Mouse (Mus musculus): ENCODE data around the gene Nos2. TPM values are rescaled to one million over a fixed set of nuclear protein-coding genes. Genes with fewer than 3 reads are reported as not detected.
"Not testable (repeated sequence)": the region's sequence is repeated elsewhere in the genome, so short reads cannot be mapped to it uniquely, and the experiment has no call there.

The Nos2 gene
- polyA plus RNA-seq, 1 experiment from 2014 or later: 0.49 TPM

DNA sequence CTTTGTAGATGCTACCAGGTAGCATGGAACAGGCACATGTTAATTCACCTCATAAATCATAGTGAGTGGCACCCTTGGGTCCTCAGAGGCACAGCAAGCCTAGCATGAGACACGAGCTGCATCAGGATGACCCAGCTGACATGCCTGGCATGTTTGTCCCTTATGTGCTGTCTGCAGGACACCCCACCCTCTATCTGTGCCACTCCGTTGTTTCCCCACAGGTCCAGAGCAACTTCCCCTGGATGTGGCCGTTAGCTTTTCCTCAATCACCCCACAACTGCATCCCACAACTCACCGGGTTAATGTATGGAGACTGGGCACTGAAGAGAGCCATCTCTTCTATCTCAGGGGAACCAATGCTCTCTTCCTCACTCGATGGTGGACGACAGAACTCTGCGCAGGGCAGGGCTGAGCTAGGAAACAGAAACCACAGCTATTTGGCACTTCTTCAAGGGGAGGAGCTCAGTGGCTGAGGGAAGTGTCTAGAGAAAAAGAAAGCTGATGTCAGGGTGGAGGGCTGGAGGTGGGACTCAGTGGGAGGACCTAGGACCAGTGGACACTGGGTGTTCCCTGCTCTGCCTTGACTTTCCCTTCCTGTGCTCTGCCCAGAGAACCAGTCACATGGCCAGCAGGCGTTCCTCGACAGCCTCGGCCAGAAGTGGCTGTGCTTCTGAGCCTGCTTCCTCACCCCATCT is 64.0 kb downstream of the Nos2 start, which contains the start of gene Lgals9:
Lgals9 (minus strand) TSS at position 464 of the 695 bp plus-strand sequence.
- H3K9ac ChIP-seq (replicated peaks; ENCODE audit: low read length): no peak within 1 kb of the TSS
- H3K9me3 ChIP-seq (replicated peaks; ENCODE audit: control insufficient read depth, low read length): no peaks in the 10 kb centered on the region
- H3K4me2 ChIP-seq (ENCODE audit: low read depth, low read length): no peak within 1 kb of the TSS; the same call in 1 of the 2 replicates
- DNase-seq (ENCODE audit: low spot score) (no peak), ATAC-seq (replicated peaks; ENCODE audit: insufficient number of reproducible peaks, low FRiP score, low TSS enrichment, low read depth) (no peak)
- H3K36me3 ChIP-seq (replicated peaks; ENCODE audit: control insufficient read depth, insufficient read depth, low read depth, low read length): no peaks in the 10 kb centered on the region
- WGBS: 76% methylated on average over 10 of the region's 10 CpGs
- H3K4me3 ChIP-seq (ENCODE audit: low read depth, low read length): no peak within 1 kb of the TSS
- no peaks in the 10 kb centered on the region for H3K27me3 ChIP-seq (ENCODE audit: control insufficient read depth, insufficient read depth, low read length)
- H3K4me1 ChIP-seq (ENCODE audit: control insufficient read depth, insufficient read depth, low read length): no peaks in the 10 kb centered on the region
- no peak within 1 kb of the TSS for H3K27ac ChIP-seq (replicated peaks; ENCODE audit: low read depth, low read length)

DNA sequence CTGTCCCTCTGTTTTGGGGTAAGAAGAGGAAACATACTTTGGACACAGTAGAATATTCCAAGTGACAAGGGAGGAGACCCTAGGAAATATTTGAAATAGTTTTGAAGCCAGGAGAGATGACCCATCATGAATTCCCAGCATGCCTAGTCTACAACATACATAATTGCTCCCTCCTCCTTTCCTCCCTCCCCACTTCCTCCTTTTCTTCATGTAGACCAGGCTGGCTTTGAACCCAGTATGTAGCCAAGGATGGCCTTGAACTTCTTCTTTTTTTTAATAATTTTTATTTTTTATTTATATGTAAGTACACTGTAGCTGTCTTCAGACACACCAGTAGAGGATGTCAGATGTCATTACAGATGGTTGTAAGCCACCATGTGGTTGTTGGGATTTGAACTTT is 64.9 kb downstream of the Nos2 start:
- H3K9ac ChIP-seq (replicated peaks; ENCODE audit: low read length): no peak overlapping the region
- H3K36me3 ChIP-seq (replicated peaks; ENCODE audit: control insufficient read depth, insufficient read depth, low read depth, low read length): no peaks in the 10 kb centered on the region
- no peak overlapping the region for H3K27ac ChIP-seq (replicated peaks; ENCODE audit: low read depth, low read length)
- H3K9me3 ChIP-seq (replicated peaks; ENCODE audit: control insufficient read depth, low read length): no peaks in the 10 kb centered on the region
- H3K27me3 ChIP-seq (ENCODE audit: control insufficient read depth, insufficient read depth, low read length): no peaks in the 10 kb centered on the region
- H3K4me1 ChIP-seq (ENCODE audit: control insufficient read depth, insufficient read depth, low read length): no peaks in the 10 kb centered on the region
- no peak for DNase-seq (ENCODE audit: low spot score)
- no peak overlapping the region for H3K4me2 ChIP-seq (ENCODE audit: low read depth, low read length)
- ATAC-seq (replicated peaks; ENCODE audit: insufficient number of reproducible peaks, low FRiP score, low TSS enrichment, low read depth): no peak
- H3K4me3 ChIP-seq (ENCODE audit: low read depth, low read length): no peak overlapping the region

DNA sequence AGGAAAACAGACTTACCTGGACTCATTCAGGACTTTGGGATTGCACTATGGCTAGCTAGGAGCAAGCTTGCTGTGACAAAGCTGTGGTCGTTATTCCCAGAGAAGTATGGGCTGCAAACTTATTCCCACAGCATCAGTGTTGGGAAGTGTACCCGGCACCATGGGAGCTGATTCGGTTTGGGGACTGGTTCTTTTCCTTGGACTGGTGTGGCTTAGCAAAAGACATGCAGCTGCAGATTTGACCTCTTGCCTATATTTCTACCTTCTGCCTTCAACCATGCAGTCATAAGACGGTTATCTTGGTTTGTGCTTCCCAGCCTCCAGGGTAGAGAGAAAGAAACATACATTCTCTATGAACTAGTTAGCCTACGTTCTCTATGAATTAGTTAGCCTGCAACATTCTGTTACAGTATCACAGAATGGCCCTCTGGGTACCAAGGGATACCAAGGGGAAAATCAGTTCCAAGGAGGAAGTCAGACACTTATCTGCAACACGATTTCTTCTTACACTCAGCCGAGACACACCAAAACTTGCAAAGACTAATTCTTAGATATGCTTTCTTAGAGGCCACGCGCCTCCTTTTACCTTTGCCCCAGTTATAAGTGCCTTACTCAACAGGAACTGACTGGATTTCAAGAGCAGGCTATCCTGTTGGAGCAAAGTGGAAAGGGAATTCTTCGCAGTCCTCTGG is 65.9 kb downstream of the Nos2 start:
- H3K4me3 ChIP-seq (ENCODE audit: low read depth, low read length): no peak overlapping the region
- DNase-seq (ENCODE audit: low spot score) (no peak), ATAC-seq (replicated peaks; ENCODE audit: insufficient number of reproducible peaks, low FRiP score, low TSS enrichment, low read depth) (no peak)
- H3K36me3 ChIP-seq (replicated peaks; ENCODE audit: control insufficient read depth, insufficient read depth, low read depth, low read length): no peaks in the 10 kb centered on the region
- H3K27ac ChIP-seq (replicated peaks; ENCODE audit: low read depth, low read length): no peak overlapping the region
- 91% methylated on average over 10 of the region's 10 CpGs for WGBS
- no peak overlapping the region for H3K9ac ChIP-seq (replicated peaks; ENCODE audit: low read length)
- H3K27me3 ChIP-seq (ENCODE audit: control insufficient read depth, insufficient read depth, low read length): no peaks in the 10 kb centered on the region
- H3K4me2 ChIP-seq (ENCODE audit: low read depth, low read length): no peak overlapping the region
- H3K9me3 ChIP-seq (replicated peaks; ENCODE audit: control insufficient read depth, low read length): no peaks in the 10 kb centered on the region
- no peaks in the 10 kb centered on the region for H3K4me1 ChIP-seq (ENCODE audit: control insufficient read depth, insufficient read depth, low read length)

DNA sequence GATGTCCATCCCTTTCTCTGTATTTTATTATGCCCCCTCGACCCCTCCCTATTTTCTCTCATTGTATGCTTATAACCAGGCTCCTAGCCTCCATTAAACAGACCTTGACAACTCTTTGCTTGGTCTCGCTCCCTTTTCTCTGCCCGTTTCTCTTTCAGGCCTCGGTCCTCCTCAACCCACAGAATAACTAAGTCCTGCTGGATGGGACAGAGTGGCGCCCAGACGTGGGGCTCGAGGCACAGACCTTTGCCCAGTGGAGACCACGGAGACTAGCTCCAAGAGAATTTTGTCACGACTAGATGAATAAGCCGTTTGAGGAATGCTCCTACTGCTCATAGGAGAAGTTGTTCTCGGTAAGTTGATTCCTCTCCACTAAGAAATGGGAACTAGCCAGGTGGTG is 68.6 kb downstream of the Nos2 start:
- H3K36me3 ChIP-seq (replicated peaks; ENCODE audit: control insufficient read depth, insufficient read depth, low read depth, low read length); H3K4me1 ChIP-seq (ENCODE audit: control insufficient read depth, insufficient read depth, low read length); H3K4me3 ChIP-seq (ENCODE audit: low read depth, low read length); DNase-seq (ENCODE audit: low spot score); H3K27me3 ChIP-seq (ENCODE audit: control insufficient read depth, insufficient read depth, low read length); H3K9ac ChIP-seq (replicated peaks; ENCODE audit: low read length); ATAC-seq (replicated peaks; ENCODE audit: insufficient number of reproducible peaks, low FRiP score, low TSS enrichment, low read depth); H3K4me2 ChIP-seq (ENCODE audit: low read depth, low read length); H3K9me3 ChIP-seq (replicated peaks; ENCODE audit: control insufficient read depth, low read length); H3K27ac ChIP-seq (replicated peaks; ENCODE audit: low read depth, low read length): not testable (repeated sequence)
- 96% methylated on average over 11 of the region's 11 CpGs for WGBS

DNA sequence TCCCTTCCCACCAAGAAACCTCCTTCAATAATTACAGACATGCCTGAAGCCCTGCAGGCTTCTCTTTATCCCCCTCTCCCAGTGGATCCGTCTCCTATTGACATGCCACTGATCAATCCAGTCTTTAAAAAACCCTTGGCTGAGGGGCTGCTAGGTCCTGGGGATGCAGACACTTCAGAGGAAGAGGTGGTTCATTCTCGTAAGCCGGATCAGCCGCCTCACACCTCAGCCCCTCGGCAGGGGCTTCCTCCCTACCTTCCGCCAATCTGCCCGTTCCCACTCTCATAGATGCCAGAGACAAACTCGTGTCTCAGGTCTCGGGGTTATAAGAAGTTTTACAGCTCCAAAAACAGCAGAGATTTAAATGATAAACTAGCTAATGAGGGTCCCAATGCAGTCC is 69.5 kb downstream of the Nos2 start:
- Histone ChIP-seq H3K9me3 (replicated peaks; ENCODE audit: control insufficient read depth, low read length) (no peaks in the 10 kb centered on the region), H3K27ac (replicated peaks; ENCODE audit: low read depth, low read length) (no peak overlapping the region), H3K4me2 (ENCODE audit: low read depth, low read length) (no peak overlapping the region), H3K9ac (replicated peaks; ENCODE audit: low read length) (no peak overlapping the region), H3K36me3 (replicated peaks; ENCODE audit: control insufficient read depth, insufficient read depth, low read depth, low read length) (no peaks in the 10 kb centered on the region), H3K27me3 (ENCODE audit: control insufficient read depth, insufficient read depth, low read length) (no peaks in the 10 kb centered on the region), H3K4me3 (ENCODE audit: low read depth, low read length) (no peak overlapping the region), H3K4me1 (ENCODE audit: control insufficient read depth, insufficient read depth, low read length) (no peaks in the 10 kb centered on the region)
- no peak for ATAC-seq (replicated peaks; ENCODE audit: insufficient number of reproducible peaks, low FRiP score, low TSS enrichment, low read depth)
- no peak for DNase-seq (ENCODE audit: low spot score)
- 89% methylated on average over 9 of the region's 9 CpGs for WGBS

DNA sequence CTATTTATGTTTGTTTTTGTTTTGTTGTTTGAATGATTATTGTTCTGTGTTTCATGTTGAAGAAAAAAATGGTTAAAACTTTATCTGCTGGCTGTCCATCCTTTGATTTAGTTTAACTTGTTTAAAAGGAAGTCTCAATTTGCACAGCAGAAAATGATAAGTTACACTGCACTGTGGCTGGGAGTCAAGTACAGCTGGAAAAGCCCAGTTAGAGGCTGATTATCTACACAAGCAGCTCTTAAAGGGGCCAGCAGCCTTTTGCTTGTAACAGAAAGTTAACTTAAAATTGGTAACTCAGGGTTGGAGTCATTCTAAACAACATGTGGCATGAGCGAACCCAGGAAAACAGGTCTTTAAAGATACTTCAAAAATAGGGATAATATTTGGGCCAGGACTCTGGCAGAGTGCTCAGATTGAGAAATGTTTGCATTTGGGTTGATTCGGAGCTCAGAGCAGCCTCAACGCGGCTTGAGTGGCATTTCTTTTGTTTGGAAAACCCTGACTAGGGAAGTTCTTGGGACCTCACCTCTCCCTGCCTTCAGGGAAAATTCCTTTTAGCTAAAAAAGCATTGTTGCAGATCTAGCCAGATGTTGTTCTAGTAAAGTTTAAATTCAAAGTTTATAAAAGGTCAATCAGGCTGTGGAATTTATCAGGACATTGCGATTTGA is 70.4 kb downstream of the Nos2 start:
- not testable (repeated sequence) for ATAC-seq (replicated peaks; ENCODE audit: insufficient number of reproducible peaks, low FRiP score, low TSS enrichment, low read depth); H3K4me2 ChIP-seq (ENCODE audit: low read depth, low read length); H3K4me3 ChIP-seq (ENCODE audit: low read depth, low read length); H3K9ac ChIP-seq (replicated peaks; ENCODE audit: low read length); H3K27ac ChIP-seq (replicated peaks; ENCODE audit: low read depth, low read length); DNase-seq (ENCODE audit: low spot score); H3K4me1 ChIP-seq (ENCODE audit: control insufficient read depth, insufficient read depth, low read length); H3K27me3 ChIP-seq (ENCODE audit: control insufficient read depth, insufficient read depth, low read length); H3K9me3 ChIP-seq (replicated peaks; ENCODE audit: control insufficient read depth, low read length); H3K36me3 ChIP-seq (replicated peaks; ENCODE audit: control insufficient read depth, insufficient read depth, low read depth, low read length)
- 69% methylated on average over 5 of the region's 5 CpGs for WGBS

DNA sequence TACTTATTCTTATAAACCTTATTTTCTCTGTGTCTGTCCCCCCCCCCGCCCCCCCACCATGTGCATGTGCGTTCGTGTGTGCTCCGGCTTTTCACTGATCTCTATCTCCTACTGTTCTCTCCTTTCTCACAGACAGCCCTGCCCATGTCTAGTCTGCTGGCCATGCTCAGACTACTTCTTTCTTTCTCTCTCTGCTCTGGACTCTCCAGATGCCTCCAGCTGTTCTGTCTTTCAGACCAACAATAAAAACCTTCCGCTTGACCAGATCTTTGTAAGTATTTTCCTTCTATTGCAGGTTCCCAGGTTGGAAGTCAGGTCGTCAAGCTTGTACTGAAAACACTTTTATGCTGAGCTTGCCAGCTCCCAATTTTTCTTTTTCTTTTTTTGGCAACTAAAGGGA is 78.5 kb downstream of the Nos2 start:
- 78% methylated on average over 6 of the region's 6 CpGs for WGBS
- Histone ChIP-seq H3K27me3 (ENCODE audit: control insufficient read depth, insufficient read depth, low read length) (no peaks in the 10 kb centered on the region), H3K4me1 (ENCODE audit: control insufficient read depth, insufficient read depth, low read length) (no peaks in the 10 kb centered on the region), H3K9ac (replicated peaks; ENCODE audit: low read length) (no peak overlapping the region), H3K36me3 (replicated peaks; ENCODE audit: control insufficient read depth, insufficient read depth, low read depth, low read length) (no peaks in the 10 kb centered on the region), H3K27ac (replicated peaks; ENCODE audit: low read depth, low read length) (no peak overlapping the region), H3K4me3 (ENCODE audit: low read depth, low read length) (no peak overlapping the region), H3K4me2 (ENCODE audit: low read depth, low read length) (no peak overlapping the region), H3K9me3 (replicated peaks; ENCODE audit: control insufficient read depth, low read length) (no peaks in the 10 kb centered on the region)
- DNase-seq (ENCODE audit: low spot score) (no peak), ATAC-seq (replicated peaks; ENCODE audit: insufficient number of reproducible peaks, low FRiP score, low TSS enrichment, low read depth) (no peak)

DNA sequence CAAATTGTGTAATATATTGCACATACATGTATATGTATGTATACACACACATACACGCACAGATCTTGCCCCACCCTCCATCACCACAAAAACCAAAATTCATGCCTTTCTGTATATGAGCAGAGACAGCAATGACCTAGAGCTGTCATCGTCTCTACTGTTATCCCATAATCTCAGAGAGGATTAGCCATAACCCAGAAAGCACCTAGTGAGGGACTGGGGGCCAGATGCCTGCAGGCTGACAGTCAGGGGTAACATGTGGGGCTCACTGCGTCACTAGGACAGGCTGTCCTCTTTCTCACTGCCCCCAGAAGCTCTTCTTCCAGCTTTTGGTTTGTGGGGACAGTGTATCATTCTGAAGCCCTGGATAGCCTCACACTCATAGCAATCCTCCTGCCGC is 81.3 kb downstream of the Nos2 start:
- ATAC-seq (replicated peaks; ENCODE audit: insufficient number of reproducible peaks, low FRiP score, low TSS enrichment, low read depth) (no peak), DNase-seq (ENCODE audit: low spot score) (no peak)
- Histone ChIP-seq H3K4me1 (ENCODE audit: control insufficient read depth, insufficient read depth, low read length) (no peaks in the 10 kb centered on the region), H3K36me3 (replicated peaks; ENCODE audit: control insufficient read depth, insufficient read depth, low read depth, low read length) (no peaks in the 10 kb centered on the region), H3K4me2 (ENCODE audit: low read depth, low read length) (no peak overlapping the region), H3K9ac (replicated peaks; ENCODE audit: low read length) (no peak overlapping the region), H3K9me3 (replicated peaks; ENCODE audit: control insufficient read depth, low read length) (no peaks in the 10 kb centered on the region), H3K27ac (replicated peaks; ENCODE audit: low read depth, low read length) (no peak overlapping the region), H3K4me3 (ENCODE audit: low read depth, low read length) (no peak overlapping the region), H3K27me3 (ENCODE audit: control insufficient read depth, insufficient read depth, low read length) (no peaks in the 10 kb centered on the region)
- WGBS: 79% methylated on average over 4 of the region's 4 CpGs

Measured in embryonic facial prominence, embryonic 11.5 days (tissue).